Mouse (Mus musculus): ENCODE data around the gene Bckdha. TPM values are rescaled to one million over a fixed set of nuclear protein-coding genes. Genes with fewer than 3 reads are reported as not detected.

Gene Bckdha
- polyA plus RNA-seq, 1 experiment = 102 TPM

GRCm38 (mm10) chr7:25614086-25614485, 44.7 kb downstream of the Bckdha start:
- DNase-seq (ENCODE audit: low spot score) = no peak

- DNase-seq (ENCODE audit: low spot score) = no peak
These were observed 47.3 kb downstream of the Bckdha start for GRCm38 (mm10) chr7:25611501-25611900.

GRCm38 (mm10) chr7:25610056-25610455, 48.7 kb downstream of the Bckdha start:
- no peak for DNase-seq (ENCODE audit: low spot score)

- no peak for DNase-seq (ENCODE audit: low spot score)
These were observed 51.6 kb downstream of the Bckdha start for GRCm38 (mm10) chr7:25607196-25607595.

- DNase-seq (ENCODE audit: low spot score) = no peak
These were observed 52.1 kb downstream of the Bckdha start for GRCm38 (mm10) chr7:25606625-25607063.

- no peak for DNase-seq (ENCODE audit: low spot score)
These were observed 57.4 kb downstream of the Bckdha start for GRCm38 (mm10) chr7:25601346-25601745.

- DNase-seq (ENCODE audit: low spot score) = no peak
These were observed 58.1 kb downstream of the Bckdha start for GRCm38 (mm10) chr7:25600666-25601065.

- DNase-seq (ENCODE audit: low spot score) = no peak
These were observed 59.1 kb downstream of the Bckdha start for GRCm38 (mm10) chr7:25599663-25600062.

- DNase-seq (ENCODE audit: low spot score) = no peak
These were observed 64.9 kb downstream of the Bckdha start for GRCm38 (mm10) chr7:25593859-25594258.

GRCm38 (mm10) chr7:25591226-25591625, 67.6 kb downstream of the Bckdha start:
- DNase-seq (ENCODE audit: low spot score) = no peak

- DNase-seq (ENCODE audit: low spot score) = no peak
These were observed 73.2 kb downstream of the Bckdha start for GRCm38 (mm10) chr7:25585351-25586204.

GRCm38 (mm10) chr7:25584651-25585050, 74.1 kb downstream of the Bckdha start:
- DNase-seq (ENCODE audit: low spot score) = no peak

GRCm38 (mm10) chr7:25582301-25582810, 76.4 kb downstream of the Bckdha start:
- no peak for DNase-seq (ENCODE audit: low spot score)

Other genes with a start within 250 kb of the Bckdha start
- gene Cxcl17, start 246.1 kb downstream of the Bckdha start, polyA plus RNA-seq (2012; rRNA removed) = 0.08 and 0.16 TPM in 2 replicates
- 7.9 and 8.5 TPM in 2 replicates for gene Ceacam1, start 181.4 kb downstream of the Bckdha start, polyA plus RNA-seq (2012; rRNA removed)
- gene Ceacam2, start 119.1 kb downstream of the Bckdha start, polyA plus RNA-seq (2012; rRNA removed) = 0.39 and 0.77 TPM in 2 replicates
- gene Erich4, start 43.1 kb downstream of the Bckdha start, polyA plus RNA-seq (2012; rRNA removed) = not detected in 2 replicates
- 38.9 and 44.1 TPM in 2 replicates for gene Dmac2, start 39.6 kb downstream of the Bckdha start, polyA plus RNA-seq (2012; rRNA removed)
- 13.2 and 14.1 TPM in 2 replicates for gene B3gnt8, start 32.3 kb downstream of the Bckdha start, polyA plus RNA-seq (2012; rRNA removed)
- 50.4 and 64.6 TPM in 2 replicates for gene Exosc5, start 183 bp upstream of the Bckdha start, polyA plus RNA-seq (2012; rRNA removed)
- 1.1 and 1.3 TPM in 2 replicates for gene Tmem91, start 16.2 kb upstream of the Bckdha start, polyA plus RNA-seq (2012; rRNA removed)
- 25.6 TPM in 2 replicates for gene B9d2, start 21.8 kb upstream of the Bckdha start, polyA plus RNA-seq (2012; rRNA removed)
- 16.2 and 27.6 TPM in 2 replicates for gene Tgfb1, start 28.0 kb upstream of the Bckdha start, polyA plus RNA-seq (2012; rRNA removed)
- gene Ccdc97, start 60.1 kb upstream of the Bckdha start, polyA plus RNA-seq (2012; rRNA removed) = 42.4 and 49.7 TPM in 2 replicates
- gene Hnrnpul1, start 95.8 kb upstream of the Bckdha start, polyA plus RNA-seq (2012; rRNA removed) = 18.9 and 44.9 TPM in 2 replicates
- 92.8 and 117 TPM in 2 replicates for gene Axl, start 129.7 kb upstream of the Bckdha start, polyA plus RNA-seq (2012; rRNA removed)
- 28.4 and 30.1 TPM in 2 replicates for gene Cyp2s1, start 157.9 kb upstream of the Bckdha start, polyA plus RNA-seq (2012; rRNA removed)
- gene Cyp2b10, start 238.6 kb upstream of the Bckdha start, polyA plus RNA-seq (2012; rRNA removed) = 0.04 TPM in 1 of 2 replicates, not detected in the other

Data from urinary bladder, adult 2 months (tissue).